Mouse (Mus musculus): ENCODE data around the gene Gm11111.
"Not testable (repeated sequence)": the region's sequence is repeated elsewhere in the genome, so short reads cannot be mapped to it uniquely, and the experiment has no call there.

Gm11111 gene

DNA sequence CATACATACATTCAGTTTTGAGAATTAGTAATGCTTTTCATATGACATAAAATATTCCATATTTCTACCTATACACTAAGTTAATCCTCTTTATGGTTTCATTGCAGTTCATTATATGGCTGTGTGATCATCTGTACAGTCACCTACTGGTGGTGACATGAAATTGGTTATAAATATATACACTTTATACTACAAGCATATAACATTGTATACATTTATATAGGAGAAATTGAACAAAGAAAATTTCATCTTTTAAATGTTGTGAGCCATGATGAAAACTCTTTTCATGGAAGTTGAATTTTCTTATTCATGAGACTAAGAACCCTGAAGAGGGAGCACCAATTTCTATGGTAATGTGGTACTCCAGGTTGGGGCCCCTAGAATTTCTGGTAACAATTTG lies at the start of gene Gm11111:
Gene Gm11111 (plus strand): TSS at position 301 of the 400 bp plus-strand sequence.
- no peak for DNase-seq (ENCODE audit: low spot score)

DNA sequence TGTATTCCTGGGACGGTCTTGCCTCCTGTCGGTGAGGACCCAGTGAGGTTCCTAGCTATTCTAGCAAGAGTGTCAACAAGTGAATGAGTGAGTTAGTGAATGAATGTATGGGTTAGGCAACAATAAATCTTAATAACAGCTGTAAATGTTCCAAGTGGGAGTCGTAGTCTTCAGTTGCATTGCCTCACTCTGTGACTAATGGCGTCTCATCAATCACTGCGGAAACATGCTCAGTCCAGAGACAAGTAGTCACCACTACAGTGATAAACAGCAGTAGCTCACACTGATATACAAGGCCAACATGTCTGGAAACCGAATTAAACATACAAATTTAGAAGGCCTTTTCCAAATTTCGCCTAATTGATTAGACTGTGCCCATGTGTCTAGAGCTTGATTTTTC lies 36.3 kb upstream of the Gm11111 start:
- no peak for DNase-seq (ENCODE audit: low spot score)

DNA sequence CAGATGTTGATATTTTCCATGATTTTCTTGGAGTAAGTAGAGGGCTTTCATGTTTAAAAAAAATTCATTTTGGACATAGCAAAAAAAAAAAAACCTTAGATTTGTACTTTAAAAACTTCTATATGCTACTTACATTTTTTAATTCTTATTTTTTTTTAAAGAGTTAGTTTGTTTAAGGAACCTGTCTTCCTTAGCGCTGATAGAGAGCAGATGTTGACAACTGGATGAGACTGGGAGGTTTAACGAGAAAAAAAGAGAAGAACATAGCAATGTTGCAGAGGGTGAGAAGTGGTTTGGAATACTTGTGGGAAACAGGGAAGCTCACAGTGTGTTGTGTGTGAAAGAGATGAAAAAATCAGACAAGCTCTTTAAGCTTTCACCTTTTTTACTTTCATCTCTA lies 32.4 kb upstream of the Gm11111 start:
- DNase-seq (ENCODE audit: low spot score) = no peak

DNA sequence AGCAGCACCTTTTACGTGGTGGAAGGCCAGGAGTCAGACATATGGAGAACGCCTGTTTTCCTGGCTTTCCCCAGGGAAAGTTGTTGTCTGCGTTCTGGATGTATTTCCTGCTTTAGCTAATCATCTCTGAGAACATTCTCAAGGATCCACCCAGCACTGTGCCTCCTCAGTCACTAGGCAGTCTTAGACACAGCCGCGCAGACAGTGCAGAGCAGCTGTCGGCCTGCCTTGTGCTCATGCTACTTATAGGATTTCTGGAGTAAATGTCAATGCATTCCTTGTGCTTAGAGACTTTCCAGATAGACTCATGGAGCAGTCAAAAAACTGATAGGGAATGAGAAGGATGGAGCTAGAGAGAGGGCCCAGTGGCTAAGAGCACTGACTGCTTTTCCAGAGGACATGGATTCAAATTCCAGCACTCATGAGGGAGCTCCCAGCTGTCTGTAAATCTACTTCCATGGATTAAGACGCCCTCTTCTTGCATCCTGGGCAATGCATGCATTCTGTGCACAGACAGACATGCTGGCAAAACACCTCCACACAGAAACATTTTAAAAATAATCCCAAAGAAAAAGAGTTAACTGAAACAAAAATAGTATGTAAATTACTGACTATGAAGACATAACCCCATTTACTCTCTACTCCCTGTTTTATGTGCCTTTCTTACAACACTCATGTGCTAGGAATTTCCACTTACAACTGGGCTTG lies 30.1 kb upstream of the Gm11111 start:
- DNase-seq (ENCODE audit: low spot score) = no peak

DNA sequence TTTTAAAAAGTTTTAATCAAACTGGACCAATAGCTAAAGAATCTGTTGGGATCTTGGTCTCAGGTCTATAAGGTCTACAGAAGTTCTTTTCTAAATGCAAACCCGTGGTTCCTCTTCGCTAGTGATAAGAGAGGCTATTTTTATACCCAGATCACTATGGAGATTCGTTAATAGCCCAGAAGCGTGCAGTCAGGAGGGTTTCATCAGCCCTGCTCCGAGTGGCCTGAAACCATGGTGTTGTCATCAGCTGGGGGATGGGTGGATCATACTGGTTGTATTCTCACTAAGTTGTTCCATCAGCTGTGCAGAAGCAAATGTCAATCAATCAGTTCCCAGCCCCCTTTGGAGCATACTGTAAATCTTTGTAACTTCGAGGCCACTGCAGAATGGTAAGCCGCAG lies 29.4 kb upstream of the Gm11111 start:
- DNase-seq (ENCODE audit: low spot score) = no peak

DNA sequence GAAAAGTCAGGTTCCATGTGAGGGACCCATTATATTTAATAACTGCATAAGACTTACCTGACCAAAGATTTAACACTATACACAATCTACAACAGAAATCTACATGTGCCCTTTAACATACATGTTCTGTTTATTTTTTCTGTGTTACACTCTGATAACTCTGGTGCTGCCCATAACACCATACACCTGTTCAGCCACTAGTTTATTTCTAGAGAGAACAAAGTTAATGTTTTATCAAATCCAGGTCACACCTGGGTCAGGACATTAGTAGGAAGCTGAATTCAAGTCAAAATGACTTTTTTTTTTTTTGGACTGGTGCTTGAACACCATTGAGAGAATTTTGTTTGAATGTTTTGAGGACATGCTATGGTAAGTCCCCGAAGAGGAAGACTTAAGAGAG lies 28.7 kb upstream of the Gm11111 start:
- no peak for DNase-seq (ENCODE audit: low spot score)

DNA sequence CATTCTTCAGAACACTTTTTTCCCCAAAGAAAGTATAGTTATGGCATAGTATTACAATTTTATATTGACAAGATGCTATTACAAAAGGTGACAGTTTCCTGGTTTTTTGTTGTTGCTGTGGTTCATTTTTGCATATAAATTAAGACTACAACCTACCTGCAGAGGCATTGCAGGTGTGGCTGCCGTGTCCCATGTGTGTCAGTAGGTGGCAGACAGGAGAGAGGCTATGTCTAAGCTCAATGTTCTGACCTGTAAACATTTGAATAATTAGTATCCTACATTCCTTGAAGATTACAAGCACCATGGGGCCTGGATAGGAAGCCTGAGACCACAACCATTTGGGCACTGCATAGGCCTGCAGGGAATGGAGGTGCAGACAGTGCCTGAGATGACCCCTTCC lies 11.2 kb upstream of the Gm11111 start:
- DNase-seq (ENCODE audit: low spot score) = no peak

DNA sequence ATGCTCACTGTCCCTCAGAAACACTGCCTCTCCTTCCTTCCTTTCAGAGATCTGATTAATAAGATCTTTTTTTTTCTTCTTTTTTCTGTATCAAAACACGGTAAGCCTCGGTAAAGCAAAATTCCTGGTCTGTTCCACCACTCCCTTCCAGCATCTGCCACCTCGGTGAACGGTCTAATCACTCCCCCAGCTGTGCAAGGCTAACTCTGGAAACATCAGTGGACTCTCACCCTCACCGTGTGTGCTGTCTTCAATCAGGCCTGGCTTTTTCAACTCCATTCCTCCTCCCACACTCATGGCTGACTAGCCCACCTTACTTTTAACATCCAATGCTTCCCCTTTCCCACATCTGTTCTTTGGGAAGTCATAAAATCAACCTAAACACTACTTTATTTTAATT lies 2.2 kb upstream of the Gm11111 start:
- no peak for DNase-seq (ENCODE audit: low spot score)

DNA sequence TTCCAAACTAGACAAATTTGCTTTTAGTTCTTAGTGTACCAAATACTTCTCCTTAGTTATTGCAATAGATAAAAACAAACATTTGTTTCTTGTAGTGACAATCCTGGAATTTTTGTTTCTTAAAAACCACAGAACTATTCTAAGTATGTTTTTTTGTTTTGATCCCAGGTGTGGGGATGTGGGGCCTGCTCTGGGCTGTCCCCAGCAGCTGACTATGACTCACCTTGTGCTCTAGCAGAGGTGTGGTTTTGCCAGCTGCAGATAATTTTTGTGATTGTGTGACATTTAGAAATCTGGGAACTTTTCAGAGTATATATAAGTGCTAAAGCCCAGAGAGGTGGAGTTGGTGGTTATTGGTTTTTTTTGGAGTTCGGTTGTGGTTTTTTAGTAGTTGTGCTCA lies 1.6 kb upstream of the Gm11111 start:
- no peak for DNase-seq (ENCODE audit: low spot score)

DNA sequence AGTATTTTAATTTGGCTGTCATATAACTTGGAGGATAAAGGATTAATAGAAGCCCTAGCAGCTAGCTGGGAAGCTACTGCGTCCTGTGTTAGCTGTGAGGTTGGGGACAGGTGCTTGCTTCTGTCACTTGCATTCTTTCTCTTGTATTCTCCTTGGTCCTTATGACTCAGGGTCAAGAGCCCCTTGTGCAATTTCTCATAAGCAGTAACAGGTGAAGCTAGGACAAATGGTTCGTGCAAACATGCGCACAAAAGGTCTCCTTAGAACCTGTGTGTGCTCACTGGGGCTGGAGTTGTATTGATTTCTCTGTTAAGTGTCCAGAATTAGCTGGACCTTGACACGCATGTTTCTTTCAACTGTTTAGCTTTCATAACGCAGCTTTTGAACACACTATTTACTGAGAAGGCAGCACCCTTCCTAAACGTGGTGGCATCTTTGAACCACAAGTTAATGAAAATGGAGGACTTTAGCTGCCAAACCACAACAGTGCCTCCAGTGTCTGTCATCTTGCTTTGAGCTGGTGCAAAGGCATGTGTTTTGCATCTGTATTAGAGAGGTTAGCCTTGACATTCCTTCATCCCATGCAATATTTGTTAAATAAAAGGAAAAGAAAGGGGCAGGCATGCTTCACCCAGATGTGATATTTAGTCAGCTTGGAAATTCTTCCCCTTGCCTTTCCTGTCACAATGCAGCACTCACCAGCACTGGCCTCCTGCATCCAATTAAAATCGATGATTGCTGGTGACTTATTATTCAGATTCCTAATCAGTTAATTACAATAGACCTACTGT lies 511 bp downstream of the Gm11111 start:
- no peak for DNase-seq (ENCODE audit: low spot score)

DNA sequence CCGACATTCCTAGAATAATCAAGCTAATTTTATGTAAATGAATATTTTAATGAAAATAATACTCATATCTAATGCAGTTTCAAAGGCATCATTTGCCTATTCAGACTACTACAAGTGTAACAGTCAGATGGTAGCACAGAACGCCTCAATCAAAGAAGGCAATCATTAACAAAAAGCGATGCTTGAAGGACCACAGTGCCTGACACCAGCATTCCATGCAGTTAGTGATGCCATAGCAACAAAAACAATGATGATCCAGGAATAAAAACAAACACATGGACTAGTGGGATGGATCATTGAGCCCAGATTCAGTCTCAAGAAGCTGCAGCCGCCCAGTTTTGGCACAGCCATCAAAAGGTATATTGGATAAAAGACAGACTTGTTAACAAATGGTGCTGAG lies 8.8 kb downstream of the Gm11111 start:
- no peak for DNase-seq (ENCODE audit: low spot score)

DNA sequence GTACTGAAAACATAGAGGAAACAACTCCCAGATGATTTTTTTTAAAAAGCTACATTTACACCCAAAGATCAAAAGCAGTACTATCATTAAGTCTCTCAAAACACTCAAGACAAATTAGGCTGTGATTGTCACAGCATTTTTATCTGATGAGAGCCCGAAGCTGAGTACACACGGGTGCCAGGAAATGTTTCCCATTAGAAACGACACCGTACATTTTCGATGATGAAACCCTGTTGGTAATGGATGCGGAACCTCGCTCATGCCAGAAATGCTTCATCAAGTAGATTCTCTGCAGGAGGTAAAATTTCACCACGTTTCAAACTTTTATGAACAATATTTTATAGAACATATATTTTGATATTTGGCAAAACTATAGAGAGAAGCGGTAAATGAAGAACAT lies 10.3 kb downstream of the Gm11111 start:
- DNase-seq (ENCODE audit: low spot score) = no peak

DNA sequence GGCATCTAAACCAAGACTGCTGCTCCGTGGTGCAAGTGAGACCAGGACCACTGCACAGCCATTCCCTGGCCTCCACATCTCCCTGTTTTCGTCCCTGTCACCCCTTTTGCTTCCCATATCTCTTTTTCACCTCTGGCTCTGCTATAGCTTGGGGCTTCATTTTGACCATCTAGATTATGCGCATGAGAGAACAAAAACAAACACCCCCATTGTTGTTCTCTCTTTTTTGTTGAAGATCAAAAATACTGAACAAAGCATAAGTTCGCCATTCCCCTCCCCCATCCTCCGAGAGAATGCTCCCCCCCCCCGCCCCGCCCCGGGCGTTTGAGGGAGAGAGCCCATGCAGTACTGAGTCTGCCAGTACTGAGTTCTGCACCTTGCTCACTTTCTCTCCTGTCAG lies 11.3 kb downstream of the Gm11111 start:
- no peak for DNase-seq (ENCODE audit: low spot score)

DNA sequence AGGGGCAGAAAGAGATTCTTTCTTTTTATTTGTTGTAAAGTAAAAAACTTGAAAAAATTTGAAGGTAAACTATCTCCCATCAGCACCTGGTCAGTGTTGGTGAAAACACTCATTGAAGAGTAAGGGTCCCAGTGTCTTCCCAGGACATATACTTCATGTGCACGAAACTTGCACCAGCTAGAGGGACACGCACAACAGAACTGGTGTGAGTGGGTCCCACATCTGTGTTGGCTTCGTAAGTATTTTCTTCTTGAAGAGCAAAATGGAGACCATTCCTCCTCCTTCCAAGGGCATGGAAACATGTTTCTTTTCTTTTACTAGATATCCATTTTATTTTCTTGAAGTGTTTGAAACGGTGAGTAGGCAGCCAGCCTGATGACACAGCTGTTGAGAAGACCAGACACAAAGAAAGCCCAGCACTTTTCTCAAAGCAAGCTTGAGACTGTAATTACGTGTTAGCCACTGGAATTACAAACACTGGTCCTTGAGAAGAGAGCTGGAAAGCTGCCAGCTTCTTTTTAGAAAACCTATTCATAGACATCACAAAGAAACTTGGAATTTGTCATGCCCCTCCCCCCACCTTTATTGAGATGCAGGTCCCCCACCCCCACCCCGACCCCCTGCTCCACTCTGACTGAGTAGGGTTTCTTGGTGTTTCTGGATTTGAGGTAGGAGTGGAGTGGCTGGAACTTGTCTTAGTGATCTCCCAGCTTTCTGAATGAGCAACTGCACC lies 14.1 kb downstream of the Gm11111 start:
- peak; percentile 0 for DNase-seq (ENCODE audit: low spot score)

DNA sequence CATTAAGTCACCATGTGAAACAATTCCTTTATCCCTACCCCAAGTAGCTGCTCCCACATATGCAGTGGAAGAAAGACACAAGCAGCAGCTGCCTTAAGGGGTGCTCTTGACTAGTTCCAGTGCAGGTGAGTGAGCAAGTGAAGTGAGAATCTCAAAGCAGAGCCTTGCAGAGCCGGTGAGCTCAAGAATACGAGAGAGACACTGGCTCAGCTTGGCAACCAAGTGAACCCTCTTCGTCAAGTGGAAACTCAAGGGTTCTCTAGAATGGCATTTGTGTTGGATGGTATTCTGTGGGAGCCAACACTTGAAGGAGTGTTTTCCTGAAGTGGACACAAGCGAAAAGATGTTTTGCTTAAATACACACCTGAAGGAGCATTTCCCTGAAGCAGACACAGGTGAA lies 16.0 kb downstream of the Gm11111 start:
- DNase-seq (ENCODE audit: low spot score) = no peak

DNA sequence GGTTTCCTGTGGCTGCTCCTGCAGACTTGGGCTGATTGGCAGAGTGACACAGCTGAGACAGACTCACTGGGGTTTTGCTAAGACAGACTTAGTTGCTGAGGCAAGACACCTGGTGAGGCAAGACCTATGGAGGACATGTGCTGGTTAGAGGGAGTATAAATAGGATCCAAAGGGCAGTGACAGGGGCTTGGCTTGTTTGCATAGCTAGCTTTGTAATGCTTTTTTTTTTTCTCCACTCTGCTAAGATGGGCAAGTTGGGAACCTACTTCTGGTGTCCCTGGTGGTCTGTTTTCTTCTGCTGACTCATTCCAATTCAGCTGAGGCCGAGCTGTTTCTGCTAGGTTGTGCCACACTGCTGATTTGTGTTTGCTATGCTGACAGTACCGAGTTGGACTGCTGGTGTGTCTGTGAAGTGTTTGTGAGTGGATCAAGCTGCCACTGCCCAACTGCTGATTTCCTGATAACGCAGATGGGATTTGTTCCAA lies 16.6 kb downstream of the Gm11111 start:
- no peak for DNase-seq (ENCODE audit: low spot score)

DNA sequence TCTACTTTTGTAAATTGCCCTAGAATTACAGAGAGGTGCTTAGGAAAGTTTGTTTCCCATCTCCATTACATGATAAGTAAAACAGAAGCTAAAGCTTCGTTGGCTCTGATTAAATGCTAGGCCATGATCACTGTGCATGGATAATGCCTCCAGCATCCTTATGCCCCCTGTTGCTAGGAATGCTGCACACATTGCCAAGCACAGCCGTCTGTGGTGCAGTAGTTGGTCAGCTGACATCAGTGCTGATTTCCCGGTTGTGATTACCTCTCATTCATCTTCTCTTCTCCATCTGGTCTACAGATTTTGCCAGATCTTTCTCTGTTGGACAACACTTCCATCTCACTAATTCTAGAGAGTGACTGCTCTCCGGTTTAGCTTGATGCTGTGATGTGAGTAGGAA lies 19.9 kb downstream of the Gm11111 start:
- no peak for DNase-seq (ENCODE audit: low spot score)

DNA sequence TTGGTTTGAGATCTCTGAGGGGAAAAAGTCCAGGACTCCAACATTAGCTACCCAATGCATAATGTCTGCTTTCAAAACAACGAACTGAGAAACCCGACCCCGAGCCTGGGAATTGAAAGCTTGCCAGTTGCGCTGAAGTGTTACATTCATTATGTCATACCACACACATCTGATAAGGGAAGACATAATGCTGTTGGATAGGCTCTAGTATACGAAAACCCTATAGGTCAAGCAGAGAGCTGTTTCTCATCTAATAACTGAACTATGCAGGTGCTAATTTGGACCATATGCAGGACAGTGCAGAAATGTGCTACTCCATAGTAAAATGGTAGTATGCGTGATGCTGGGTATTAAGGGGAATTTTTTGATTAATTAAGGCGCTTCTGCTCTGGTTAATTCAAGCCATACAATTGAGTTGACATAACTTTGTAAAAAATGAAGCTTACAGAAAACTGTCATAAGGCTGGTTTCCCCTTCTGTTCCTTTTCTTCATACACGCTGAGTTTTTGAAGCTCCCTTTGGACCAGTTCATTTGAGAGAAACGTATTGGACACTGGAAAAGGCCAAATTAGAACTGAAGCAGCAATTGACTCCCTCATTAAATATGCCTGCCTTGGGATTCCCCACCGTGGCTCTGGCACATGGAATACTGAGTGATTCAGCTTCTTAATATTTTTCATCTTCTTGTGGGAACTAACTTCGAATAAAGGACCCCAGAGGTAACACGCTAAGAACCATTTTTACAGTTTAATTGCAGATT lies 22.4 kb downstream of the Gm11111 start:
- no peak for DNase-seq (ENCODE audit: low spot score)

DNA sequence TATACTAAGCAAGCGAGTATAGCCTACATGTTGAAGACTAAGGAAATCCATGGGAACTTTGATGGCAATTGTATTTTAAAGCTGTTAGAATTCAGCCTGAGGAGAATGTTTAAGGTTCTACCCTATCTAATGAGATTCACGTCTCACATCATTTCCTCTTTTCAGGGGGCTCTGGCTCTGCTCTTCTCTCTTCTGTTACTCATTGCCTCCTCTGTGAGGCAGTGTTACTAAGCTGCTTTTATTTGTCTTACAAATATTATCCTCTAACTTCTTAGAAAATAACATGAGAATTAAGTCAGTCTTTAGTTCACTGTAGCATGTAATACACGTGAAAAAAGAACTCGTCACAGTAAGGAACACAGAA lies 23.0 kb downstream of the Gm11111 start:
- DNase-seq (ENCODE audit: low spot score) = no peak

DNA sequence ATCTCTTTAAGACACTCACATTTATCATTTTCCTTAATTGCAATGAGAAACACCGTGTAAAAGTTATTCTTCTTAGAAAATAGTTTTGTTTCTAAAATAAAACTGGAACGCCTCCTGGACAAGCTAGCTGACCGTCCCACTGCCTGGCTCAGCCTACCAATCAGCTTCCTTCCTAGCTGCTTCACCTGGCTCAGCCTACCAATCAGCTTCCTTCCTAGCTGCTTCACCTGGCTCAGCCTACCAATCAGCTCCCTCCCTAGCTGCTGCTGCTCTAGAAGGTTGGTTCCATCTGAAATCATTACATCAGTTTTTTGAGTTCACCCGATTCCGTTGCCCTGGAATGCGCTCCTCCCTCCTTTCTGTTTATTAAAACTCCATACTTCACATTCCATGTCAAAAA lies 24.0 kb downstream of the Gm11111 start:
- not testable (repeated sequence) for DNase-seq (ENCODE audit: low spot score)

DNA sequence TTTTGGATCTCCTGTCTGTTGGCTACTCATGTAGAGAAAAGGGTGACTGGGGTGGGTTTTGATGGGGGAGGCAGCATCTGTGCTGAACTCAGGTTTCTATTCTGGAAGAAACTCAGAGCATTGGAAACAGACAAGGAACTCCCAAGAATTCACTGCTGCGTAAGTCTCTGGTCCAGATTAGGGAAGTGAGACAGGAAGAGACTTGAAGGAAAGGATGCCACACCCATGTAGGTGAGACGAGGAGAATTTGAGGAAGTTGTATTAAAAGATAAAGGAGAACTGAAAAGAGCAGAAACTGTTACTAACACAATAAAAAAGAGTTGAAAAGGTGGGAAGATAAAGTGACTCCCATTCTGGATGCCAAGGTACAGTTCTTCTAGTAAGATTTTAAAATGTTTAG lies 25.9 kb downstream of the Gm11111 start:
- no peak for DNase-seq (ENCODE audit: low spot score)

DNA sequence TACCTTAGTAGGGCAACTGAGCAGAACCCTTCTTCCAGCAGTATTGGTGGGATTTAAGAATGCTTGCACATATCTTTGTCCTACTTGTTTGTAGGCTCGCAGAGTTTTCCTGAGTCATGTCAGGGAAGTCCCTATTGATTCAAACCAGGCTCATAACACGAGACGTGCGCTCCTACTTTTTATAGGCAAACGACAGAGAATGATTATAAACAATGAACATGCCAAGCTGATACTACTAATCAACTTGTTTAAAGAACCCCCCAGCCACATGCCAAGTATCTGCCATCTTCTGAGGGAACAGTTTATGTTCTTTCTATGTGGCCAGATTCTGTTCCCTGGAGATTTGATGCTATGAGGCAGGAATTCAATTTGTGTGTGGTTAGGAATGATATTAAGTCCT lies 28.3 kb downstream of the Gm11111 start:
- no peak for DNase-seq (ENCODE audit: low spot score)

All from left cerebral cortex, adult 11 months (tissue).